Mouse (Mus musculus): ENCODE data around the gene Gpkow. TPM values are rescaled to one million over a fixed set of nuclear protein-coding genes. Genes with fewer than 3 reads are reported as not detected.

The Gpkow gene
- polyA plus RNA-seq (2016; fragmentation: Nextera tagmentation; extraction: Ambion mirVana) = 40.2 and 44.5 TPM in 2 replicates

DNA sequence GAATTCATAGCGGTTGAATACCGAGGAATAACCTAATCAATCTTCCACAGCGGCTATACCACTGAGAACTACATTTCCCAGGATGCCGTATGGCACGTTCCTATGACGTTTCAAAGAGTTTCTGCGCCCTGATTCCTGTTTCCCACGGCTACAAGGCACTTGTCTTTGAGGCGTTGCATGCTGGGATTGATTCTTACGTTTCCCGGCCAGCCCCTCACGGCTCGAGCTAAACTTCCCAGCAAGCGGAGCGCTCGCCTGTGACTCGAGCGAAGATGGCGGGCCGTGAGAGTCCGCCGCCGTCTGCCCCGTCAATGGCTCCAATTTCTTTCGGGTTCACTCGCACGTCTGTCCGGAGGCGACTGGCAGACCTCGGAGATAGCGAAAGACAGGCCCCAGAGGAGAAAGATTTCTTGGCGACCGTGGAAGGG lies at the start of gene Gpkow:
TSS of gene Gpkow (plus strand) at position 178 of the 428 bp plus-strand sequence.
- H3K36me3 ChIP-seq = peaks cover 33% of the 10 kb centered on the region
- H3K27ac ChIP-seq (replicated peaks) = peak within 1 kb of the TSS; percentile 76
- H3K4me3 ChIP-seq = peak within 1 kb of the TSS; percentile 64
- no peaks in the 10 kb centered on the region for H3K9me3 ChIP-seq (replicated peaks)
- 16% methylated on average over 33 of the region's 33 CpGs for WGBS
- no peaks in the 10 kb centered on the region for H3K27me3 ChIP-seq (ENCODE audit: low read depth, poor library complexity, severe bottlenecking)
- peaks cover 5% of the 10 kb centered on the region for H3K4me1 ChIP-seq
- DNase-seq (ENCODE audit: low spot score) = peak; percentile 79

DNA sequence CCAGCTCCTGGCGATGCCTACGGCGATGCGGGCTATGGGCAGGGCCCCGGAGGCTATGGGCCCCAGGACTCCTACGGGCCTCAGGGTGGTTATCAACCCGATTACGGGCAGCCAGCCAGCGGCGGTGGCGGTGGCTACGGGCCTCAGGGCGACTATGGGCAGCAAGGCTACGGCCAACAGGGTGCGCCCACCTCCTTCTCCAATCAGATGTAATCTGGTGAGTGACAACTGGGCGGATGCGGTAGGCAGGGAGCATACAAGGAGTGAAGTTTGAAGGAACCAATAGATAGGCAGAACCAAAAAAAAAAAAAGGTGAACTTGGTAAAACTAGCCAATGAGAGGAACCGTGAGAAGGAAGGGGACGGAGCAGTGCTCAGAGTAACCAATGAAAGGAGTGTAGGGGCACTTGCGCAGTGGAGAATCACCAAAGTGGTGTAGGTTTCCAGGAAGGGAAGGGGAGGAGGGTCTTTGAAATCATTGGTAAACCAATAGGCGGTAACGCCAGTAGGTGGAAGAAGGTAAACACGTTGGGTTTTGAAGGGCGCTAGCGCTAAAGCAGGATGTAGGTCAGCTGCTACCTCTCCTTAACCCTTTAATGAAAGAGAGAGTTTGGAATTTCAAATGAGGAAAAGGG lies 48.1 kb upstream of the Gpkow start:
- no peaks in the 10 kb centered on the region for H3K27me3 ChIP-seq (ENCODE audit: low read depth, poor library complexity, severe bottlenecking)
- H3K4me1 ChIP-seq = 0 out of 2 replicates have a peak, but pooled peaks cover 7% of the 10 kb centered on the region
- DNase-seq (ENCODE audit: low spot score) = peak; percentile 72
- peak overlapping the region; percentile 57 for H3K4me3 ChIP-seq
- peak overlapping the region; percentile 86 for H3K27ac ChIP-seq (replicated peaks)
- H3K36me3 ChIP-seq = 0 out of 2 replicates have a peak, but pooled peaks cover 3% of the 10 kb centered on the region
- 14% methylated on average over 25 of the region's 25 CpGs for WGBS
- peaks cover 3% of the 10 kb centered on the region; the same call in 1 of the 2 replicates for H3K9me3 ChIP-seq (replicated peaks)

DNA sequence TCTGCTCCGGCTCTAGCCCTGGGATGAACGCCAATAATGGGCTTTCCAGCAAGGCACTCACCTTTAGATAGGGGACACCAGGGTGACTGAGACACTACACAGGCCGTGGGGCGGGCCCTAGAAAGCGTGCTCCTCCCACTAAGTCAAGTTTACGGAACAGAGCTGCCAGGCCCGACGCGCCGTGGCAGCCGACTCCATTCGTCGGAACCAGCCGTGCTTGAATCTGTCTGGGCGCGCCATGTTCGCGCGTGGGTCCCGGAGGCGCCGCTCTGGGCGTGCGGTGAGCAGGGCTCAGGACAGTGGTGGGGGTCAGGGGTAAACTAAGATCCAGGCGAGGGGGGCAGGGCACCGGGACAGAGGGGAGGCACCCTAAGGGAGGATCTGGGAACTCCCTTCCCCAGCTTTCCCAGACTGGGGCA lies 39.7 kb upstream of the Gpkow start, which contains the start of gene Prickle3:
TSS of gene Prickle3 (plus strand) at position 40 of the 419 bp plus-strand sequence.
- no peak for DNase-seq (ENCODE audit: low spot score)
- WGBS = 18% methylated on average over 26 of the region's 26 CpGs
- Histone ChIP-seq H3K4me3 (peak within 1 kb of the TSS; percentile 52), H3K27me3 (ENCODE audit: low read depth, poor library complexity, severe bottlenecking) (no peaks in the 10 kb centered on the region), H3K4me1 (peaks cover 22% of the 10 kb centered on the region), H3K36me3 (no peaks in the 10 kb centered on the region), H3K27ac (replicated peaks) (peak within 1 kb of the TSS; percentile 73; the same call in 1 of the 2 replicates), H3K9me3 (replicated peaks) (peaks cover 3% of the 10 kb centered on the region; the same call in 1 of the 2 replicates)

- 16% methylated on average over 15 of the region's 15 CpGs for WGBS
- Histone ChIP-seq H3K36me3 (no peaks in the 10 kb centered on the region), H3K4me3 (peak overlapping the region; percentile 52), H3K27ac (replicated peaks) (peak overlapping the region; percentile 73), H3K27me3 (ENCODE audit: low read depth, poor library complexity, severe bottlenecking) (no peaks in the 10 kb centered on the region), H3K9me3 (replicated peaks) (peaks cover 3% of the 10 kb centered on the region; the same call in 1 of the 2 replicates), H3K4me1 (peaks cover 22% of the 10 kb centered on the region)
- DNase-seq (ENCODE audit: low spot score) = peak; percentile 49
Measured at GRCm38 (mm10) chrX:7658031-7658784, 38.7 kb upstream of the Gpkow start.

- no peaks in the 10 kb centered on the region for H3K27me3 ChIP-seq (ENCODE audit: low read depth, poor library complexity, severe bottlenecking)
- no peak for DNase-seq (ENCODE audit: low spot score)
- peaks cover 22% of the 10 kb centered on the region for H3K4me1 ChIP-seq
- peak overlapping the region; percentile 73 for H3K27ac ChIP-seq (replicated peaks)
- 48% methylated on average over 11 of the region's 11 CpGs for WGBS
- no peaks in the 10 kb centered on the region; the same call in 1 of the 2 replicates for H3K9me3 ChIP-seq (replicated peaks)
- H3K36me3 ChIP-seq = no peaks in the 10 kb centered on the region
- peak overlapping the region; percentile 52 for H3K4me3 ChIP-seq
Measured at GRCm38 (mm10) chrX:7658785-7659589, 37.9 kb upstream of the Gpkow start.

DNA sequence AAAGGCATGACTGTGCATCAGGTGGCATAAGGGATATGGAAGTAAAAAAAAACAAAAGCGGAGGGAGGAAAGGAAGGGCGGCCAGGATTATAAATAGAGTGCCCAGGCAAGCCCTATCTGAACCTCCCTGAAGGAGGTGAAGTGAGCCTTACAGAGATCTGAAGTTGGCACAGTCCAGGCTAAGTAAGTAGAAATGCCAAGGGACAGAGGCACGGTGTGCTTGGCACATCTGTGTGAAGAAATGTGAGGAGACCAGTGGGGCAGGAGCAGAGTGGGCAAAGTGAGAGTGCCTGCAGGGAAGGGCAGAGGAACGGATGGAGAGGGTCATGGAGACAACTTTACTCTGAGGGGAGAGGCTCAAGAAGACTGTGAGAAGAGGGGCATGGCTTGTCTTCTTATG lies 35.8 kb upstream of the Gpkow start:
- peaks cover 22% of the 10 kb centered on the region for H3K4me1 ChIP-seq
- DNase-seq (ENCODE audit: low spot score) = no peak
- H3K9me3 ChIP-seq (replicated peaks) = peaks cover under 1% of the 10 kb centered on the region; the same call in 1 of the 2 replicates
- no peaks in the 10 kb centered on the region for H3K27me3 ChIP-seq (ENCODE audit: low read depth, poor library complexity, severe bottlenecking)
- WGBS = 85% methylated on average over 4 of the region's 4 CpGs
- no peaks in the 10 kb centered on the region for H3K36me3 ChIP-seq
- H3K4me3 ChIP-seq = no peak overlapping the region
- H3K27ac ChIP-seq (replicated peaks) = no peak overlapping the region

DNA sequence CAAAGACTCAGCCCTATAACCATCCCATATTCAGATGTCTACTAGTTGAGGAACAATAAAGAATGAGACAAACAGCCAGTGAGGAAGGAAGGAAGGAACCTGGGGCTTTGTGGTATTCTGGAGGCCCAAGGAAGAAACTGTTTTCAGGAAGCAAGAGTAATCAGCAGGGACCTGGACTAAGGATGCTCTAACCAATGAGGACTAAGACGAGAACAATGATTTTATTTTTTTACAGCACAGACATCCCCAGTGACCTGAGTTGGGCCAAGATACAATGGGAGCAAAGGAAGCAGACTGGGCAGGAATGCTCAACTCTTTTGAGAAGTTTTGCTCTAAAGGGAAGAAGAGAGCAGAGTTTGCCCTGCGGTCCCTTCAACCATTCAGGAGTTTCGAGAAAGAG lies 34.0 kb upstream of the Gpkow start:
- no peak for DNase-seq (ENCODE audit: low spot score)
- Histone ChIP-seq H3K4me3 (no peak overlapping the region), H3K4me1 (peaks cover 12% of the 10 kb centered on the region), H3K36me3 (peaks cover 8% of the 10 kb centered on the region), H3K27me3 (ENCODE audit: low read depth, poor library complexity, severe bottlenecking) (no peaks in the 10 kb centered on the region), H3K9me3 (replicated peaks) (peaks cover 3% of the 10 kb centered on the region; the same call in 1 of the 2 replicates), H3K27ac (replicated peaks) (no peak overlapping the region)
- 90% methylated on average over 3 of the region's 3 CpGs for WGBS

DNA sequence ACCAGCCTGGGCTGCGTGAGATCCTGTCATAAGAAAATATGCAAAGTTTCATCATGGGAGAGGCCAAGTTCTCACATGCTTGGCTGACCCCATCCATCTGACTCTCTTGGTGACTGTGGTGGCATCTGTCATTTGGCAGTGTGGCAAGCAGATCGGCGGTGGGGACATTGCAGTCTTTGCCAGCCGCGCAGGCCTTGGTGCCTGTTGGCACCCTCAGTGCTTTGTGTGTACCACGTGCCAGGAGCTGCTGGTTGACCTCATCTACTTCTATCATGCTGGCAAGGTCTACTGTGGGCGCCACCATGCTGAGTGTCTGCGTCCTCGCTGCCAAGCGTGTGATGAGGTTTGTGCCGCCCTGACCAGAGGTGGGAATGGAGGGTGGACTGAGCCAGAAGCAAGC lies 32.1 kb upstream of the Gpkow start:
- Histone ChIP-seq H3K36me3 (peaks cover 14% of the 10 kb centered on the region), H3K9me3 (replicated peaks) (peaks cover 3% of the 10 kb centered on the region; the same call in 1 of the 2 replicates), H3K27ac (replicated peaks) (no peak overlapping the region), H3K4me1 (no peaks in the 10 kb centered on the region), H3K4me3 (no peak overlapping the region), H3K27me3 (ENCODE audit: low read depth, poor library complexity, severe bottlenecking) (no peaks in the 10 kb centered on the region)
- DNase-seq (ENCODE audit: low spot score) = no peak
- 91% methylated on average over 11 of the region's 11 CpGs for WGBS

GRCm38 (mm10) chrX:7665739-7666502 lies 31.0 kb upstream of the Gpkow start:
- Histone ChIP-seq H3K4me3 (no peak overlapping the region), H3K27ac (replicated peaks) (no peak overlapping the region), H3K4me1 (peaks cover 8% of the 10 kb centered on the region; the same call in 1 of the 2 replicates), H3K36me3 (peaks cover 14% of the 10 kb centered on the region), H3K27me3 (ENCODE audit: low read depth, poor library complexity, severe bottlenecking) (no peaks in the 10 kb centered on the region), H3K9me3 (replicated peaks) (peaks cover 8% of the 10 kb centered on the region; the same call in 1 of the 2 replicates)
- no peak for DNase-seq (ENCODE audit: low spot score)
- 75% methylated on average over 21 of the region's 21 CpGs for WGBS

DNA sequence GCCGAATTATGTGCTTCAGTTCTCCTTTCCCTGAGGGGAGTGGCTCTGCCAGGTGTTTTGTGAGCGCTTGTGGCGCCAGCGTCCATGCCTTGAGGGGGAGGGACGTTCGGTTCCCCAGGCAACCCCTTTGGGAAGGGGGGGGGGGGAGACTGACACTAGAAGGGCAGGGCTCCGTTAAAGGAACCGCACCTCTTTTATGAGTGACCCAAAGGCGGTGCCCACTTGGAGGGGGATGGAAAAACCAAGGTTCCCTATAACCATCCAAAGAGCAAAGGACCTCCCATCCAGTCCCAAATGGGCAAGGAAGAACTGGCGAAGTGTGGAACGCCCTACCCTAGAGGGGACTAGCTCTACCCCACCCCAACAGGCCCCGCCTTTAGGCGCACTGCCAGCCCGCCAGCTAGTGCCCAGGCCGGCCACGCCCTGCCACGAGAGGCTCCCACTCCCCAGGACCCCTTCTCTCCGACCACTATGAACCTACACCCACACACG lies 26.5 kb upstream of the Gpkow start:
- WGBS = 24% methylated on average over 19 of the region's 19 CpGs
- DNase-seq (ENCODE audit: low spot score) = no peak
- H3K27ac ChIP-seq (replicated peaks) = peak overlapping the region; percentile 76

DNA sequence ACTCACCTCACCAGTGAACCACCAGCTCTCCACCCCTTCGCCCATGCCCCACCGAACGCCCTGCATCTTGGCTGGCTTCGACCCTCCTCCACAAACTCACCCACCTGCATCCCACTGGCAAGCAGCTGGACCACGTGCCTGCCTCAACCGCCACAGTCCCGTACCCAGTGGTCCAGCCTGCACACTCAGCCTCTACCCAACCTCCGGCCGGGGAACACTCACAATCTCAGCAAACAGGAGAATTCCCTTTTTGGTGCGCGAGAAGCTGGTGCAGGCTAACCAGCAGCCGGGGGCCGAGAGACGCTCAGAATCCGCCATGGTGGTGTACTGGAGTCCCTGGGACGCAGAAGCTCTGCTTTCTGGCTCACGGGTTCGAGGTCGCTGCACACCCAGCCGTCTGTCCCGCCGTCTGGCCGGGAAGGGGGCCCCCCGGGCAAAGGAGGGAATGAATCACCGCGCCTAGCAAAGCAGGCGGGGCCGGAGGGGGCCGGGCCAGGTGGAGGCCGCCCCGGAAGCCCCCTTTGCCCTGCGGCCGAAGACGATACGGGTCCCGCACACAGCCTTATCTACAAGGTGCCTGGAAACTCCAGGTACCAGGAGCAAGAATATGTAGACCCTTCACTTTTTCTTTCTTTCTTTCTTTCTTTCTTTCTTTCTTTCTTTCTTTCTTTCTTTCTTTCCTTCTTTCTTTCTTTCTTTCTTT lies 25.9 kb upstream of the Gpkow start, which contains the start of gene Plp2:
TSS of gene Plp2 (minus strand) at position 470 of the 703 bp plus-strand sequence.
- H3K27me3 ChIP-seq (ENCODE audit: low read depth, poor library complexity, severe bottlenecking) = peaks cover 28% of the 10 kb centered on the region
- peak within 1 kb of the TSS; percentile 76 for H3K27ac ChIP-seq (replicated peaks)
- H3K4me1 ChIP-seq = peaks cover 13% of the 10 kb centered on the region; the same call in 1 of the 2 replicates
- peak within 1 kb of the TSS; percentile 55 for H3K4me3 ChIP-seq
- peak; percentile 36 for DNase-seq (ENCODE audit: low spot score)
- WGBS = 21% methylated on average over 36 of the region's 36 CpGs
- H3K9me3 ChIP-seq (replicated peaks) = peaks cover 7% of the 10 kb centered on the region; the same call in 1 of the 2 replicates
- peaks cover 14% of the 10 kb centered on the region for H3K36me3 ChIP-seq

More for the DNA sequence above, 26.5 kb upstream of the Gpkow start:
- peaks cover 13% of the 10 kb centered on the region; the same call in 1 of the 2 replicates for H3K4me1 ChIP-seq
- H3K4me3 ChIP-seq = peak overlapping the region; percentile 55
- peaks cover 23% of the 10 kb centered on the region for H3K27me3 ChIP-seq (ENCODE audit: low read depth, poor library complexity, severe bottlenecking)
- H3K36me3 ChIP-seq = peaks cover 14% of the 10 kb centered on the region
- peaks cover 8% of the 10 kb centered on the region; the same call in 1 of the 2 replicates for H3K9me3 ChIP-seq (replicated peaks)
